Mouse (Mus musculus) kidney, adult 2 months (tissue): ENCODE results near the gene AL607142.1. TPM values are rescaled to one million over a fixed set of nuclear protein-coding genes. Genes with fewer than 3 reads are reported as not detected.

Source experiments
- DNase-seq: peaks from one replicate; pipeline ENCODE4 v3.0.0; 2021
- H3K27ac ChIP-seq: fragments of 200-500 bp; 2 replicates; pipeline ENCODE4 v1.5.1; 2012; ENCODE audit warnings: low read depth, low read length, control low read depth, inconsistent platforms; ENCODE audit not compliant: insufficient read depth
- H3K27me3 ChIP-seq: fragments of 200-500 bp; replicated peaks from 2 replicates; pipeline ENCODE4 v1.6.1; 2012; ENCODE audit warnings: mild to moderate bottlenecking, moderate library complexity, low read length, inconsistent platforms; ENCODE audit not compliant: control insufficient read depth, insufficient read depth
- H3K36me3 ChIP-seq: fragments of 200-500 bp; 2 replicates; pipeline ENCODE4 v1.6.1; 2012; ENCODE audit warnings: mild to moderate bottlenecking, moderate library complexity, low read length, inconsistent platforms; ENCODE audit not compliant: control insufficient read depth, insufficient read depth
- H3K4me1 ChIP-seq: fragments of 200-500 bp; 2 replicates; pipeline ENCODE4 v1.6.1; 2011; ENCODE audit warnings: low read length; ENCODE audit not compliant: control insufficient read depth, insufficient read depth
- H3K4me3 ChIP-seq: fragments of 200-500 bp; 2 replicates; pipeline ENCODE4 v1.5.1; 2011; ENCODE audit warnings: mild to moderate bottlenecking, low read depth, low read length, control low read depth; ENCODE audit not compliant: insufficient read depth
- CTCF ChIP-seq: fragments of 200-500 bp; conservative IDR thresholded peaks from 2 replicates; pipeline ENCODE4 v1.5.1; 2011; ENCODE audit warnings: low read depth, mild to moderate bottlenecking, control low read depth, low read length, moderate library complexity, mixed read lengths; ENCODE audit not compliant: insufficient read depth, insufficient read length
- POLR2A ChIP-seq: fragments of 200-500 bp; IDR thresholded peaks from one replicate; pipeline ENCODE4 v1.6.1; 2011; ENCODE audit warnings: low read depth, low read length, control low read depth
- WGBS: fragments of 180-500 bp; shearing (Covaris S2); methylation state at CpG from one replicate; pipeline ENCODE4 v1.1.7; 2018; 5-methylcytosine and 5-hydroxymethylcytosine counted together
- polyA plus RNA-seq: library from polyadenylated mRNA; depleted of rRNA; stranded (reverse); fragments of >200 nt; gene quantifications from 2 replicates; pipeline ENCODE4 v1.2.3, GENCODE M21; 2012; rRNA removed

The AL607142.1 gene
- polyA plus RNA-seq = not detected in 2 replicates

DNA sequence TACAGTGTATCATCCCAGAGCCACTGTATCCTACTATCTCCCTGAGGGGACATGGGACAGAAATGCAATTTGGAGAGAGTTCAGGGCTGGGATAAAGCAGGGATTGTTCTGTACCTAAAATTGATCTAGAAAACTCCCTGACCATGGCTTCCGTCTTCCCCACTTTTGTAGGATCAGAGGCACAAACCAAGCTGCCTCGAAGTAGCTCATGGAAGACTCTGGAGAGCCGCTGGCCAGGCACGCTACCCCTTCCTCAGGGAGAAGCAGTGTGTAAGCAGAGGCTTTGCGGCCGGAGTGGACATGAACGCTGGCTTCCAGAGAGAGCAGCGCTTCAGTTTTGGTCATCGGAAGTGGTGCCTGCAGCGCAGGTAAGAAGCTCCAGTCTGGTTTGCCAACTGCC is at the start of gene AL607142.1:
Gene AL607142.1 (plus strand): TSS at position 301 of the 400 bp plus-strand sequence.
- 94% methylated on average over 10 of the region's 10 CpGs for WGBS
- H3K27me3 ChIP-seq = no peaks in the 10 kb centered on the region
- H3K36me3 ChIP-seq = no peaks in the 10 kb centered on the region
- no peak for DNase-seq
- no peak for TF ChIP-seq CTCF
- TF ChIP-seq POLR2A = no peak
- H3K4me3 ChIP-seq = no peak within 1 kb of the TSS
- no peaks in the 10 kb centered on the region for H3K4me1 ChIP-seq
- no peak within 1 kb of the TSS for H3K27ac ChIP-seq

DNA sequence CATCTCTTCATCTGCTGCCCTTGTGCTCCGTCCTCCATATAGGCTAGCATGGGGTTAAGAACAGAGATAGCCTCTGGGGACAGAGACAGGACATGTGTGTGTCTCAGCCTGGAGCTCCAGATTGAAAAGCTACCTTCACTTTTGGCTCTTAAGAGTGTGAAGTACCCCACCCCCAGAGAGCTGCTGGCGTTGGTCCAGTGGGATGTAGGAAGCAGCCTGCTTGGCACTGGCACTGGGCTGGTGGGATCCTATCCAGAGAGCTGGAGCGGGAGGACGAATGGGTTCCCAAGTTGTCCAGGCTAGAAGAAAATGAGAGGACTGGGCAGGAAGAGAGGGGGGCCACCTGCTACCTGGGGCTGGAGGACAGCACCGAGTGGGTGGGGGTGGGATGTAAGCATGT is 46.4 kb upstream of the AL607142.1 start:
- no peaks in the 10 kb centered on the region for H3K27me3 ChIP-seq
- peak; percentile 7 for DNase-seq
- H3K4me1 ChIP-seq = no peaks in the 10 kb centered on the region
- H3K27ac ChIP-seq = no peak overlapping the region
- TF ChIP-seq CTCF (no peak), POLR2A (no peak)
- H3K4me3 ChIP-seq = no peak overlapping the region
- WGBS = 72% methylated on average over 5 of the region's 5 CpGs
- H3K36me3 ChIP-seq = no peaks in the 10 kb centered on the region

DNA sequence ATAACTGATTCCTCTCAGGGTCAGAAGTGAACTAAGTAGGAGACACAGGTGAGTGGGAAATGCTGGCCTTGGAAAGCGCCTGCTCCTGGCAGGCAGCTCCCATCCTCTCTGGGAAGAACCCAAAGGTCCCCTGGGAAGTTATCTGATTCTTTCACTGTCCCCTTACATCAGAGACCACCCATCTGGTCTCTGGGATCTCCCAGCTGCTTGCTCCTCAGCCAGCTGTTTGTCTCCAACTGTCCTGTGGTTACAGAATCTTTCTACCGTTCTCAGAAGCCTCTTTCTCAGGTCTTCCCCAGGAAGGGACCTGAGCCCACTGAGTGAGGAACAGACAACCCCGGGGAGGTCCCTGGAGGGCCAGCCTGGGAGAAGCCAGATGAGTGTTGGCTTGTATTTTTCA is 42.4 kb upstream of the AL607142.1 start:
- Histone ChIP-seq H3K4me3 (no peak overlapping the region), H3K36me3 (no peaks in the 10 kb centered on the region), H3K27me3 (no peaks in the 10 kb centered on the region), H3K4me1 (no peaks in the 10 kb centered on the region), H3K27ac (no peak overlapping the region)
- DNase-seq = no peak
- 62% methylated on average over 3 of the region's 3 CpGs for WGBS
- no peak for TF ChIP-seq POLR2A
- no peak for TF ChIP-seq CTCF

- Histone ChIP-seq H3K4me3 (no peak overlapping the region), H3K4me1 (no peaks in the 10 kb centered on the region), H3K27me3 (no peaks in the 10 kb centered on the region), H3K36me3 (no peaks in the 10 kb centered on the region), H3K27ac (no peak overlapping the region)
- 93% methylated on average over 4 of the region's 4 CpGs for WGBS
- no peak for DNase-seq
- TF ChIP-seq CTCF (no peak), POLR2A (no peak)
Measured at GRCm38 (mm10) chr4:120023221-120023840, 41.5 kb upstream of the AL607142.1 start.

GRCm38 (mm10) chr4:120024071-120024470 is 40.7 kb upstream of the AL607142.1 start:
- Histone ChIP-seq H3K27me3 (no peaks in the 10 kb centered on the region), H3K27ac (no peak overlapping the region), H3K4me1 (no peaks in the 10 kb centered on the region), H3K36me3 (no peaks in the 10 kb centered on the region), H3K4me3 (no peak overlapping the region)
- no peak for TF ChIP-seq POLR2A
- TF ChIP-seq CTCF = no peak
- WGBS = 80% methylated on average over 10 of the region's 10 CpGs
- DNase-seq = peak; percentile 5

DNA sequence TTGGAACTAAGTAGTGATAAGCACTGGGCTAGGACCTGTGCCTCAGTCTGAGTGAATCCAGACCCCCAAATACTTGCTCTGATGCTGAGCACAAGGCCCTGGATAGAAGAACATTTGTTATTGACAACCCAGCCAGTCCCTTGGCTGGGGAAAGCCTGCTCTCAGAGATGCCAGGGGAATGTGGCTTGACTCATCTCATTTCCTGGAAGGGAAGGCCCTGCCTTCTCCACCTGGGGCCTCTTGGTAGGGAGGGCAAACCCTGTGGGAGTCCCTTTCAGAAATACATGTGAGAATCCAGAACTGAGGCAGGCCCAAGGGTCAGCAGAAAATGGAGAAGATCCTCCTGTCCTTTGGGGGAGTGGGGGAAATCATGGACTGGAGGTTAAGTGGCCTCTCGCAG is 37.1 kb upstream of the AL607142.1 start:
- TF ChIP-seq POLR2A (no peak), CTCF (no peak)
- no peaks in the 10 kb centered on the region for H3K4me1 ChIP-seq
- no peaks in the 10 kb centered on the region for H3K36me3 ChIP-seq
- DNase-seq = no peak
- 89% methylated on average over 1 of the region's 1 CpGs for WGBS
- no peak overlapping the region for H3K4me3 ChIP-seq
- H3K27me3 ChIP-seq = no peaks in the 10 kb centered on the region
- no peak overlapping the region for H3K27ac ChIP-seq

DNA sequence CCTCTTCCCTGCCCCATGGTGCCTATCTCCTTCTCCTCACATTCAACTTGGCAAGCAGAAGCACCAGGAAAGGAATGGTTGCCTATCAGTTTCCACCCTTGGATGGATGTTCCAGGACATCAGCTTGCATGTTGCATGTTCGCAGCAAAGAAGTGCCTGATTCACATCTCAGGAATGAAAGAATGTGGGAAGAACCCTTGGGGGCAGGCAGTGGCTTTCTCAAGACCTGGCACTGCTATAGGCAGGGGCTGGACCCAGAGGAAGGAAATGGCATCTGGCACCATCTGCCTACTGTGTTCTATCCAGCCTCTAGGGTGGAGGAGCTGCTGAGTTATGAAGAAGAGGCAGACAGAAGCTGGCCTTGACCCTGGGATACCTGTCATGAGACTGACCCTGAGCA is 34.9 kb upstream of the AL607142.1 start:
- Histone ChIP-seq H3K4me3 (no peak overlapping the region), H3K27me3 (no peaks in the 10 kb centered on the region), H3K4me1 (no peaks in the 10 kb centered on the region), H3K27ac (no peak overlapping the region), H3K36me3 (no peaks in the 10 kb centered on the region)
- no peak for DNase-seq
- 73% methylated on average over 1 of the region's 1 CpGs for whole genome bisulfite sequencing
- TF ChIP-seq POLR2A (no peak), CTCF (no peak)
